Mouse (Mus musculus): ENCODE results near the gene Maml2. TPM values are rescaled to one million over a fixed set of nuclear protein-coding genes. Genes with fewer than 3 reads are reported as not detected.

Gene Maml2
- polyA plus RNA-seq, 1 experiment from 2014 or later: 12.5 TPM

- 72% methylated on average over 2 of the region's 2 CpGs for WGBS
- H3K27me3 ChIP-seq: no peaks in the 10 kb centered on the region
- H3K9ac ChIP-seq (replicated peaks): no peak overlapping the region
- no peaks in the 10 kb centered on the region for H3K9me3 ChIP-seq
- no peak overlapping the region for H3K4me2 ChIP-seq
- no peak for ATAC-seq (ENCODE audit: insufficient number of reproducible peaks, insufficient read depth, low FRiP score, low TSS enrichment, low read depth)
- H3K4me1 ChIP-seq (replicated peaks): peaks cover 29% of the 10 kb centered on the region
- H3K27ac ChIP-seq: no peak overlapping the region
- H3K36me3 ChIP-seq: no peaks in the 10 kb centered on the region
- no peak overlapping the region for H3K4me3 ChIP-seq (replicated peaks)
These were observed 13.3 kb downstream of the Maml2 start for GRCm38 (mm10) chr9:13311094-13311493.

GRCm38 (mm10) chr9:13313923-13314322 lies 16.2 kb downstream of the Maml2 start:
- no peak overlapping the region for H3K9ac ChIP-seq (replicated peaks)
- no peaks in the 10 kb centered on the region for H3K36me3 ChIP-seq
- no peak overlapping the region for H3K27ac ChIP-seq
- no peaks in the 10 kb centered on the region for H3K27me3 ChIP-seq
- peaks cover 19% of the 10 kb centered on the region for H3K4me1 ChIP-seq (replicated peaks)
- no peak overlapping the region for H3K4me2 ChIP-seq
- no peaks in the 10 kb centered on the region for H3K9me3 ChIP-seq
- no peak overlapping the region for H3K4me3 ChIP-seq (replicated peaks)
- 92% methylated on average over 2 of the region's 2 CpGs for WGBS
- no peak for ATAC-seq (ENCODE audit: insufficient number of reproducible peaks, insufficient read depth, low FRiP score, low TSS enrichment, low read depth)

- H3K36me3 ChIP-seq: no peaks in the 10 kb centered on the region
- H3K4me2 ChIP-seq: no peak overlapping the region
- no peaks in the 10 kb centered on the region for H3K27me3 ChIP-seq
- H3K4me3 ChIP-seq (replicated peaks): no peak overlapping the region
- H3K27ac ChIP-seq: no peak overlapping the region
- H3K4me1 ChIP-seq (replicated peaks): peaks cover 19% of the 10 kb centered on the region
- no peaks in the 10 kb centered on the region for H3K9me3 ChIP-seq
- H3K9ac ChIP-seq (replicated peaks): no peak overlapping the region
- no peak for ATAC-seq (ENCODE audit: insufficient number of reproducible peaks, insufficient read depth, low FRiP score, low TSS enrichment, low read depth)
- 64% methylated on average over 5 of the region's 5 CpGs for WGBS
These were observed 16.8 kb downstream of the Maml2 start for GRCm38 (mm10) chr9:13314577-13315004.

GRCm38 (mm10) chr9:13315393-13315792 lies 17.6 kb downstream of the Maml2 start:
- 76% methylated on average over 5 of the region's 5 CpGs for WGBS
- peak overlapping the region; percentile 25; the same call in 1 of the 2 replicates for H3K27ac ChIP-seq
- no peak overlapping the region for H3K4me3 ChIP-seq (replicated peaks)
- H3K4me2 ChIP-seq: no peak overlapping the region
- peaks cover 24% of the 10 kb centered on the region for H3K4me1 ChIP-seq (replicated peaks)
- H3K9me3 ChIP-seq: no peaks in the 10 kb centered on the region
- no peak overlapping the region for H3K9ac ChIP-seq (replicated peaks)
- no peaks in the 10 kb centered on the region for H3K36me3 ChIP-seq
- no peaks in the 10 kb centered on the region for H3K27me3 ChIP-seq
- ATAC-seq (ENCODE audit: insufficient number of reproducible peaks, insufficient read depth, low FRiP score, low TSS enrichment, low read depth): no peak

GRCm38 (mm10) chr9:13319566-13319965 lies 21.8 kb downstream of the Maml2 start:
- Histone ChIP-seq H3K9me3 (no peaks in the 10 kb centered on the region), H3K4me2 (no peak overlapping the region), H3K9ac (replicated peaks) (no peak overlapping the region), H3K4me3 (replicated peaks) (no peak overlapping the region), H3K4me1 (replicated peaks) (peaks cover 40% of the 10 kb centered on the region), H3K36me3 (no peaks in the 10 kb centered on the region), H3K27ac (no peak overlapping the region), H3K27me3 (no peaks in the 10 kb centered on the region)
- no peak for ATAC-seq (ENCODE audit: insufficient number of reproducible peaks, insufficient read depth, low FRiP score, low TSS enrichment, low read depth)
- 90% methylated on average over 2 of the region's 2 CpGs for WGBS

GRCm38 (mm10) chr9:13320800-13321364 lies 23.1 kb downstream of the Maml2 start:
- WGBS: 77% methylated on average over 5 of the region's 5 CpGs
- Histone ChIP-seq H3K36me3 (no peaks in the 10 kb centered on the region), H3K9ac (replicated peaks) (no peak overlapping the region), H3K4me2 (no peak overlapping the region), H3K27ac (no peak overlapping the region), H3K27me3 (no peaks in the 10 kb centered on the region), H3K4me3 (replicated peaks) (no peak overlapping the region), H3K9me3 (no peaks in the 10 kb centered on the region), H3K4me1 (replicated peaks) (peaks cover 27% of the 10 kb centered on the region)
- no peak for ATAC-seq (ENCODE audit: insufficient number of reproducible peaks, insufficient read depth, low FRiP score, low TSS enrichment, low read depth)

- WGBS: 74% methylated on average over 2 of the region's 2 CpGs
- ATAC-seq (ENCODE audit: insufficient number of reproducible peaks, insufficient read depth, low FRiP score, low TSS enrichment, low read depth): no peak
- H3K27ac ChIP-seq: peak overlapping the region; percentile 26; the same call in 1 of the 2 replicates
These were observed 25.3 kb downstream of the Maml2 start for GRCm38 (mm10) chr9:13323074-13323473.

GRCm38 (mm10) chr9:13323612-13324011 lies 25.9 kb downstream of the Maml2 start:
- H3K4me3 ChIP-seq (replicated peaks): no peak overlapping the region
- ATAC-seq (ENCODE audit: insufficient number of reproducible peaks, insufficient read depth, low FRiP score, low TSS enrichment, low read depth): no peak
- peak overlapping the region; percentile 50 for H3K27ac ChIP-seq

More at GRCm38 (mm10) chr9:13323074-13323473, 25.3 kb downstream of the Maml2 start:
- H3K4me1 ChIP-seq (replicated peaks): peaks cover 25% of the 10 kb centered on the region
- H3K4me2 ChIP-seq: no peak overlapping the region
- H3K9me3 ChIP-seq: no peaks in the 10 kb centered on the region
- no peak overlapping the region for H3K4me3 ChIP-seq (replicated peaks)
- no peaks in the 10 kb centered on the region for H3K27me3 ChIP-seq
- H3K36me3 ChIP-seq: no peaks in the 10 kb centered on the region
- H3K9ac ChIP-seq (replicated peaks): no peak overlapping the region

GRCm38 (mm10) chr9:13414230-13414766 lies 116.5 kb downstream of the Maml2 start:
- no peak for ATAC-seq (ENCODE audit: insufficient number of reproducible peaks, insufficient read depth, low FRiP score, low TSS enrichment, low read depth)
- Histone ChIP-seq H3K27ac (no peak overlapping the region), H3K4me2 (no peak overlapping the region), H3K9me3 (no peaks in the 10 kb centered on the region), H3K4me3 (replicated peaks) (no peak overlapping the region), H3K27me3 (no peaks in the 10 kb centered on the region), H3K36me3 (peaks cover 6% of the 10 kb centered on the region), H3K9ac (replicated peaks) (no peak overlapping the region), H3K4me1 (replicated peaks) (no peaks in the 10 kb centered on the region)

More at GRCm38 (mm10) chr9:13323612-13324011, 25.9 kb downstream of the Maml2 start:
- Histone ChIP-seq H3K4me1 (replicated peaks) (peaks cover 25% of the 10 kb centered on the region), H3K36me3 (no peaks in the 10 kb centered on the region), H3K9me3 (no peaks in the 10 kb centered on the region), H3K4me2 (no peak overlapping the region), H3K27me3 (no peaks in the 10 kb centered on the region), H3K9ac (replicated peaks) (no peak overlapping the region)
- WGBS: 23% methylated on average over 1 of the region's 1 CpGs

- Histone ChIP-seq H3K9ac (replicated peaks) (no peak overlapping the region), H3K4me1 (replicated peaks) (peaks cover 33% of the 10 kb centered on the region), H3K9me3 (no peaks in the 10 kb centered on the region), H3K36me3 (no peaks in the 10 kb centered on the region), H3K27me3 (no peaks in the 10 kb centered on the region), H3K27ac (peak overlapping the region; percentile 83), H3K4me3 (replicated peaks) (no peak overlapping the region), H3K4me2 (peak overlapping the region; percentile 30)
- WGBS: 41% methylated on average over 7 of the region's 7 CpGs
- peak; percentile 73; the same call in 1 of the 2 replicates for ATAC-seq (ENCODE audit: insufficient number of reproducible peaks, insufficient read depth, low FRiP score, low TSS enrichment, low read depth)
These were observed 127.5 kb downstream of the Maml2 start for GRCm38 (mm10) chr9:13425031-13425940.

GRCm38 (mm10) chr9:13429477-13430125 lies 131.8 kb downstream of the Maml2 start:
- peaks cover 44% of the 10 kb centered on the region for H3K4me1 ChIP-seq (replicated peaks)
- WGBS: 67% methylated on average over 2 of the region's 2 CpGs
- H3K27ac ChIP-seq: no peak overlapping the region

More at GRCm38 (mm10) chr9:13429477-13430125, 131.8 kb downstream of the Maml2 start:
- Histone ChIP-seq H3K9ac (replicated peaks) (no peak overlapping the region), H3K27me3 (no peaks in the 10 kb centered on the region), H3K9me3 (no peaks in the 10 kb centered on the region), H3K36me3 (no peaks in the 10 kb centered on the region), H3K4me3 (replicated peaks) (no peak overlapping the region), H3K4me2 (no peak overlapping the region)
- no peak for ATAC-seq (ENCODE audit: insufficient number of reproducible peaks, insufficient read depth, low FRiP score, low TSS enrichment, low read depth)

All from limb, embryonic 12.5 days (tissue).